Mouse (Mus musculus) hindbrain, embryonic 10.5 days (tissue): Measurements from ENCODE around the gene Rph3al. TPM values are rescaled to one million over a fixed set of nuclear protein-coding genes. Genes with fewer than 3 reads are reported as not detected.

Experiments used
- DNase-seq: peaks from one replicate; pipeline ENCODE4 v3.0.0-alpha.2; 2017; ENCODE audit warnings: low spot score
- H3K27ac ChIP-seq: fragments of 300-500 bp; sonication (generic); 2 replicates; pipeline ENCODE4 v1.5.1; 2016; ENCODE audit warnings: mild to moderate bottlenecking, moderate library complexity
- H3K27me3 ChIP-seq: fragments of 300-500 bp; sonication (generic); 2 replicates; pipeline ENCODE4 v1.6.1; 2016; ENCODE audit warnings: mild to moderate bottlenecking; ENCODE audit not compliant: poor library complexity, insufficient read depth, severe bottlenecking
- H3K36me3 ChIP-seq: fragments of 300-500 bp; sonication (generic); 2 replicates; pipeline ENCODE4 v1.6.1; 2016; ENCODE audit warnings: mild to moderate bottlenecking, moderate library complexity
- H3K4me1 ChIP-seq: fragments of 300-500 bp; sonication (generic); replicated peaks from 2 replicates; pipeline ENCODE4 v1.6.1; 2016; ENCODE audit warnings: mild to moderate bottlenecking
- H3K4me3 ChIP-seq: fragments of 300-500 bp; sonication (generic); 2 replicates; pipeline ENCODE4 v1.5.1; 2016; ENCODE audit warnings: mild to moderate bottlenecking, moderate library complexity
- H3K9me3 ChIP-seq: fragments of 300-500 bp; sonication (generic); 2 replicates; pipeline ENCODE4 v1.6.1; 2016; ENCODE audit warnings: mild to moderate bottlenecking, moderate library complexity
- WGBS: fragments of 180-500 bp; shearing (Covaris S2); methylation state at CpG from one replicate; pipeline ENCODE4 v1.1.7; 2016; 5-methylcytosine and 5-hydroxymethylcytosine counted together
- polyA plus RNA-seq: library from polyadenylated mRNA; unstranded; fragments of >200 nt; fragmentation: Nextera tagmentation; extraction: Ambion mirVana; gene quantifications from 2 replicates; pipeline ENCODE4 v1.2.1, GENCODE M21; 2016

Gene Rph3al
- polyA plus RNA-seq, 1 experiment from 2014 or later: 2.4 TPM

- peaks cover 7% of the 10 kb centered on the region; the same call in 1 of the 2 replicates for H3K9me3 ChIP-seq
- H3K27me3 ChIP-seq: peaks cover 11% of the 10 kb centered on the region; the same call in 1 of the 2 replicates
- DNase-seq: peak; percentile 13
- WGBS: 11% methylated on average over 9 of the region's 9 CpGs
- peak overlapping the region; percentile 81 for H3K27ac ChIP-seq
- peak overlapping the region; percentile 3; the same call in 1 of the 2 replicates for H3K4me3 ChIP-seq
- H3K4me1 ChIP-seq: peaks cover 32% of the 10 kb centered on the region
- no peaks in the 10 kb centered on the region for H3K36me3 ChIP-seq
Observed at GRCm38 (mm10) chr11:75945805-75946450, 7.7 kb upstream of the Rph3al start.

- WGBS: 64% methylated on average over 6 of the region's 6 CpGs
- H3K4me1 ChIP-seq: peaks cover 49% of the 10 kb centered on the region
- no peaks in the 10 kb centered on the region for H3K36me3 ChIP-seq
- peaks cover under 1% of the 10 kb centered on the region; the same call in 1 of the 2 replicates for H3K9me3 ChIP-seq
- H3K4me3 ChIP-seq: no peak overlapping the region
- H3K27ac ChIP-seq: peak overlapping the region; percentile 73
- H3K27me3 ChIP-seq: no peaks in the 10 kb centered on the region
- peak; percentile 47 for DNase-seq
Observed at GRCm38 (mm10) chr11:75937370-75937871, 808 bp downstream of the Rph3al start.

GRCm38 (mm10) chr11:75935819-75936430 lies 2.3 kb downstream of the Rph3al start:
- DNase-seq: no peak
- Histone ChIP-seq H3K27me3 (no peaks in the 10 kb centered on the region), H3K27ac (peak overlapping the region; percentile 54), H3K4me3 (no peak overlapping the region), H3K9me3 (no peaks in the 10 kb centered on the region), H3K36me3 (no peaks in the 10 kb centered on the region), H3K4me1 (peaks cover 54% of the 10 kb centered on the region)
- WGBS: 77% methylated on average over 7 of the region's 7 CpGs

DNA sequence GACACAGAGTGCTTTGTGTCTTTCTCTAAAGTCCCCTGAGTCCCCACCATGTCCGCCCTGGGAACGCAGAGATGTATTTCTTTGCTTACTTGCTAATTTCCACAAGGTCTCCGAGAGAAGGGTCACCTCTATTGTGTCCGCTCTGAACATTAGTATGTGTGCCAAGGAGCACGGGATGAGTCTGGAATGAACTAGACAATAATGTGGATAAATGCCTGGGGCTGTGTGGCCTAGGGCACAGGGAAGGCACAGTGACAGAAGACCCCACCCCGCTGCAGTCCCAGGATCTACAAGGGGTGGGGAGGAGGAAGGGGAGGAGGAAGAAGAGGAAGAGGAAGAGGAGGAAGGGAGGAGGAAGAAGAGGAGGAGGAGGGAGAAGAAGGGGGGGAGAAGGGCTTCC lies 3.8 kb downstream of the Rph3al start:
- Histone ChIP-seq H3K4me3 (no peak overlapping the region), H3K27ac (peak overlapping the region; percentile 77), H3K36me3 (no peaks in the 10 kb centered on the region), H3K27me3 (no peaks in the 10 kb centered on the region), H3K4me1 (peaks cover 56% of the 10 kb centered on the region), H3K9me3 (no peaks in the 10 kb centered on the region)
- peak; percentile 17 for DNase-seq
- WGBS: 40% methylated on average over 6 of the region's 6 CpGs

DNA sequence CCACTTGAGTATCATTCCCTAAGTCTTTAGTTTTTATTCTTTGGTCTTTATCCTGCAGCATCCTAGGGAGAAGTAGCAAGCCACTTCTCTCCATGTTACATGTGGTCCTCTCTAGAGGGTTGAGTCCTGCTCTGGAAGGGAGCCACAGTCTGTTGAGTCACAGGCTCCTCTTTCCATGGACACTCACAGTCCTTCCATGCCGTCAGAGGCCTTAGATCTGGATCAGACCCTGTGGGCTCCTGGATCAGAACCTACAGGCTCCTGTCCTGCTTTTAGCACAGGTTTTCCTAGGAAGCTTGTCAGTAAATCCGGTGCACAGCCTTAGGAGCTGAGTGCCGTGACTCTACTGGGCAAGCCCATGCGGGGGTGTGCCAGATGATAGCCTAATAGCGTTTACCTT lies 4.9 kb downstream of the Rph3al start:
- H3K4me3 ChIP-seq: no peak overlapping the region
- H3K9me3 ChIP-seq: no peaks in the 10 kb centered on the region
- DNase-seq: no peak
- H3K27ac ChIP-seq: peak overlapping the region; percentile 19; the same call in 1 of the 2 replicates
- H3K27me3 ChIP-seq: no peaks in the 10 kb centered on the region
- peaks cover 52% of the 10 kb centered on the region for H3K4me1 ChIP-seq
- no peaks in the 10 kb centered on the region for H3K36me3 ChIP-seq
- 82% methylated on average over 5 of the region's 5 CpGs for WGBS

GRCm38 (mm10) chr11:75930911-75931678 lies 7.1 kb downstream of the Rph3al start:
- no peak for DNase-seq
- WGBS: 50% methylated on average over 11 of the region's 11 CpGs
- Histone ChIP-seq H3K4me1 (peaks cover 42% of the 10 kb centered on the region), H3K9me3 (no peaks in the 10 kb centered on the region), H3K27ac (no peak overlapping the region), H3K36me3 (no peaks in the 10 kb centered on the region), H3K27me3 (no peaks in the 10 kb centered on the region; the same call in 1 of the 2 replicates), H3K4me3 (no peak overlapping the region)

DNA sequence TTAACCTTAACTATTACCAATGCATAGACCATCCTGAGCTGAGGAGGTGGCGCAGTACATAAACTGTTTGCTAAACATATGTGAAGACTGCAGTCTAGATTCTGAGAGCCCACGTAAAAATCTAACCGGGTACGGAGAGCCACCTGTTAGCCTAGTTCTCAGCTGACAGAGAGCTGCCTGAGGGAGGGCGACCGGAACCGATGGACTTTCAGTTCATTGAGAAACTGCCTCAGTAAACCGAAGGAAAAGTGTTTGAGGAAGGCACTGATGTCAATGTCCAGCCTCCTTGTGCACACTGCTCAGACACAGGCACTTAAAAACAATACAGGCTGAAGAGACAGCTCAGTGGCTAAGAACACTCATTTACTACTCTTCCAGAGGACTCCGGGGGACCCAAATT lies 8.0 kb downstream of the Rph3al start:
- H3K27ac ChIP-seq: no peak overlapping the region
- H3K27me3 ChIP-seq: no peaks in the 10 kb centered on the region; the same call in 1 of the 2 replicates
- no peaks in the 10 kb centered on the region for H3K36me3 ChIP-seq
- peaks cover 42% of the 10 kb centered on the region for H3K4me1 ChIP-seq
- no peak for DNase-seq
- no peak overlapping the region for H3K4me3 ChIP-seq
- no peaks in the 10 kb centered on the region for H3K9me3 ChIP-seq
- WGBS: 79% methylated on average over 9 of the region's 9 CpGs

- H3K9me3 ChIP-seq: no peaks in the 10 kb centered on the region
- no peaks in the 10 kb centered on the region; the same call in 1 of the 2 replicates for H3K27me3 ChIP-seq
- WGBS: 85% methylated on average over 2 of the region's 2 CpGs
- no peak for DNase-seq
- H3K27ac ChIP-seq: no peak overlapping the region
- peaks cover 38% of the 10 kb centered on the region for H3K4me1 ChIP-seq
- no peaks in the 10 kb centered on the region for H3K36me3 ChIP-seq
- no peak overlapping the region for H3K4me3 ChIP-seq
Observed at GRCm38 (mm10) chr11:75927881-75928280, 10.3 kb downstream of the Rph3al start.

DNA sequence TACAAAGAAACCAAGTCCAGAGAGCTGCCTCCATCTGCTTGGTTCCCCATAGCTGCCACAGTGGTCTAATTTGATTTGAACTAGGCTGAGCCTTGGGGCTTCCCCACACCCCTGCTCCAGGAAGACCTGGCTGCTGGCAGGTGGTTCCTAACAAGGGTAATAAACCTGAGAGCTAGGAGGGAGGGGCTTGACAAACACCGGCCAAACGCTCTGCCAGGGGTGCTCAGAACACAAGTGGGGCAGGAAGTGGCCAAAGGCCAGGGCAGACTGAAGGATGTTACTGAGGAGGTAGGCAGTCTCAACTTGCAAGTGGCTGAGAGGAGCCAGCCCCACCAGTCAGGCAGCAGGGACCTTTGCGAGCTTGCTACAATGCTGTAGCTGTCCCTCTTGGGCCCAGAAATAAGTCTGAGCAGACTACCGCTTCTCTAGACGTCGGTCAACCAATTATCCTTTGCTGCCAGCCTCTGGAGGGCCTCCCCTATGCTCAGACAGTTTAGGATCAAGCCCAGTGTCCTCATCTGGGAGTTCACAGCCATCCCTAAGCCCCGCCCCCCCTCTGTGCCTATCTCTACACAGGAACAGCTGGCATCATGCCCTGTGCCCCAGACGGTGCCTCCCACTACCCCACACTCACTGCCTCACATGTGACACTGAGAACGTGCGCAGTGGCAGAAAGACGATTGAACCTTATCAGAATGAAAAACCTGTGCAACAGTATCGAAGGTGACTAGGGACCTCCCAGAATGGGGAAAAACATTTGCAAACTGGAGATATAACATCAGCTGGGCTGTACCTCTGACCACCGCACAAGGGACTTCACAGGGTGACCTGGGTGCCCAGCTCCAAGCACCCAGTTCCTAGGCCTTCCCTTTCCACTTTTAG lies 11.6 kb downstream of the Rph3al start:
- no peak for DNase-seq
- H3K27me3 ChIP-seq: no peaks in the 10 kb centered on the region; the same call in 1 of the 2 replicates
- H3K4me1 ChIP-seq: peaks cover 48% of the 10 kb centered on the region
- 77% methylated on average over 13 of the region's 13 CpGs for WGBS
- H3K36me3 ChIP-seq: no peaks in the 10 kb centered on the region
- peak overlapping the region; percentile 59; the same call in 1 of the 2 replicates for H3K27ac ChIP-seq
- no peaks in the 10 kb centered on the region for H3K9me3 ChIP-seq
- no peak overlapping the region for H3K4me3 ChIP-seq

- H3K27me3 ChIP-seq: no peaks in the 10 kb centered on the region; the same call in 1 of the 2 replicates
- 63% methylated on average over 7 of the region's 7 CpGs for WGBS
- no peak for DNase-seq
- H3K4me3 ChIP-seq: no peak overlapping the region
- no peaks in the 10 kb centered on the region for H3K9me3 ChIP-seq
- H3K4me1 ChIP-seq: peaks cover 50% of the 10 kb centered on the region
- H3K27ac ChIP-seq: peak overlapping the region; percentile 59
- H3K36me3 ChIP-seq: no peaks in the 10 kb centered on the region
Observed at GRCm38 (mm10) chr11:75925801-75926200, 12.4 kb downstream of the Rph3al start.

DNA sequence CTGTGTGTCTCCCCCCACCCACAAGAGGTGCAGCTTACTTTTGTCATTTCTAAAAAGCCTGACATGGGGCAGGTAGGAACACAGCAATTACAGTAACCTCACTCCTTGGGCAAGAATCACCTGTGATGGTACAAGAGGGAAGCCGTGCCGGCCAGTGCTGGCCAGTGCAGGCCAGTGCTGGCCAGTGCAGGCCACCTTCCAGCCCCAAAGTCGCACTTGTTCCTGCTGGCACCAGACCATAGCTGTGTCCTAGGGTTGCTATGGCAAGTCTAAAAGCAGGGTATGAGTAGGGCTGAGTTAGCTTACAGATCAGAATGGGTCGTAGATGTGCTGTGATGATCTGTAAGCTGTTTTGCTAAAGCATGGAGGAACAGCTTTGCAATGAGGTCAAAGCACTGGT lies 15.5 kb downstream of the Rph3al start:
- Histone ChIP-seq H3K36me3 (no peaks in the 10 kb centered on the region), H3K27ac (0 out of 2 replicates have a peak overlapping the region, but pooled peaks have one; percentile 66), H3K9me3 (no peaks in the 10 kb centered on the region), H3K4me1 (peaks cover 55% of the 10 kb centered on the region), H3K4me3 (no peak overlapping the region), H3K27me3 (no peaks in the 10 kb centered on the region; the same call in 1 of the 2 replicates)
- DNase-seq: no peak
- WGBS: 83% methylated on average over 4 of the region's 4 CpGs

DNA sequence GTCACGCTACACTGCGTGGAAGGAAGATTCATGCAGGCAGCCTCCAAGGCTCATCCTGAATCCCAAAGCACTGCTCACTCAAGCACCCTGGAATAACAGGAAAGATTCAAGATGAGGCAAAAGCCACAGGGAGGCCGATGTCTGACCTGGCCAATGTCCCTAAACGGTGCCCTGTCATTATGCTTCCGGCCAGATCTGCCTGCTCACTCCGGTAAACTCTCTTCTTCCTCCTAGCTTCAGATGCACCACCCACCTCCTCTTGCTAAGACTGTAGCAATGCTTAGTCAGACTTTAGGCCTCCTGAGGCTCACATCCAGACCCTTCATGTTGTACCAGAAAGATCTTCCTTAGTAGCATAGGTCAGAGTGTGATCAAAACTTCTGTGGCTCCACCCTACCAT lies 19.1 kb downstream of the Rph3al start:
- Histone ChIP-seq H3K9me3 (no peaks in the 10 kb centered on the region), H3K27me3 (no peaks in the 10 kb centered on the region), H3K36me3 (no peaks in the 10 kb centered on the region), H3K4me1 (peaks cover 35% of the 10 kb centered on the region), H3K4me3 (no peak overlapping the region), H3K27ac (no peak overlapping the region)
- DNase-seq: no peak
- WGBS: 95% methylated on average over 6 of the region's 6 CpGs
